Mouse (Mus musculus): ENCODE data around the gene Sprr2a2.
"Not testable (repeated sequence)": the region's sequence is repeated elsewhere in the genome, so short reads cannot be mapped to it uniquely, and the experiment has no call there.

DNA sequence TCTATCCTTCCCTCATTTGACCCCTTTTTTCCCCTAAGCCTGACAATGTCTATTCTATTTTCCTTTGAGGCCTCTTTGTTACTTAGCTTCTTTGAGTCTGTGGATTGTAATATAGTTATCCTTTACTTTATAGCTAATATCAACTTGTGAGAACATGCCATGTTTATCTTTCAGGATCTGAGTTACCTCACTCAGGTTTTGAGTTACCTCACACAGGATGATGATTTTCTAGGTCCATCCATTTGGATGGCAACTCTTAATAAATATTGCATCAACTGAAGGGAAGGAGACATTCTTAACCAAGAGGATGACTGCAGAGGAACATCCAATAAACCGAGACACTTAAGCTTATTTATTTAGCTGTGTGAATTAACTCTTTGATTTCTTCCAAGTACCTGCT, 3.7 kb upstream of the Sprr2a2 start:
- not testable (repeated sequence) for TF ChIP-seq GATA1 (IDR thresholded peaks at IDR 0.05; ENCODE audit: borderline replicate concordance, low read length); FLI1 (IDR thresholded peaks at IDR 0.05; ENCODE audit: low read length)

Data from megakaryocyte, embryonic 14.5 days (primary cell).